Mouse (Mus musculus) intestine, postnatal 0 days (tissue): ENCODE measurements around the gene Gda. TPM values are rescaled to one million over a fixed set of nuclear protein-coding genes. Genes with fewer than 3 reads are reported as not detected.

Experiments used
- ATAC-seq: fragments of 200-750 bp; cut with Nextera tagmentation; 2 replicates; pipeline ENCODE4 v1.8.0; 2017; ENCODE audit warnings: mild to moderate bottlenecking, moderate TSS enrichment, moderate library complexity
- H3K27ac ChIP-seq: fragments of 300-500 bp; sonication (generic); 2 replicates; pipeline ENCODE4 v1.5.1; 2014; ENCODE audit warnings: mild to moderate bottlenecking, low read depth, low read length, moderate library complexity
- H3K27me3 ChIP-seq: fragments of 300-500 bp; sonication (generic); replicated peaks from 2 replicates; pipeline ENCODE4 v1.6.1; 2014; ENCODE audit warnings: low read length, mixed read lengths; ENCODE audit not compliant: control insufficient read depth, insufficient read depth
- H3K36me3 ChIP-seq: fragments of 300-500 bp; sonication (generic); 2 replicates; pipeline ENCODE4 v1.6.1; 2014; ENCODE audit warnings: mild to moderate bottlenecking, moderate library complexity; ENCODE audit not compliant: control insufficient read depth, insufficient read depth
- H3K4me1 ChIP-seq: fragments of 300-500 bp; sonication (generic); replicated peaks from 2 replicates; pipeline ENCODE4 v1.6.1; 2014; ENCODE audit warnings: antibody characterized with exemption, low read length, mixed read lengths; ENCODE audit not compliant: control insufficient read depth, insufficient read depth
- H3K4me2 ChIP-seq: fragments of 300-500 bp; sonication (generic); replicated peaks from 2 replicates; pipeline ENCODE4 v1.6.1; 2014; ENCODE audit warnings: low read depth, mild to moderate bottlenecking, moderate library complexity
- H3K4me3 ChIP-seq: fragments of 300-500 bp; sonication (generic); 2 replicates; pipeline ENCODE4 v1.5.1; 2014; ENCODE audit warnings: low read depth, low read length
- H3K9ac ChIP-seq: fragments of 300-500 bp; sonication (generic); 2 replicates; pipeline ENCODE4 v1.6.1; 2014; ENCODE audit warnings: mild to moderate bottlenecking, low read depth, low read length
- H3K9me3 ChIP-seq: fragments of 300-500 bp; sonication (generic); 2 replicates; pipeline ENCODE4 v1.6.1; 2016; ENCODE audit warnings: mixed run types; ENCODE audit not compliant: control insufficient read depth
- CTCF ChIP-seq: sonication (generic); IDR thresholded peaks from 2 replicates; pipeline ENCODE4 v1.5.1; 2016; ENCODE audit warnings: low read depth, mild to moderate bottlenecking, control low read depth, antibody characterized with exemption, moderate library complexity
- WGBS: fragments of 180-500 bp; shearing (Covaris S2); extraction: QIAGEN DNeasy Blood & Tissue Kit; methylation state at CpG from one replicate; pipeline ENCODE4 v1.1.7; 2014; 5-methylcytosine and 5-hydroxymethylcytosine counted together
- polyA plus RNA-seq: library from polyadenylated mRNA; unstranded; fragments of >200 nt; fragmentation: Nextera tagmentation; extraction: Ambion mirVana; gene quantifications from 2 replicates; pipeline ENCODE4 v1.2.1, GENCODE M21; 2015

Gda gene
- polyA plus RNA-seq, 1 experiment from 2014 or later = 37.3 TPM

DNA sequence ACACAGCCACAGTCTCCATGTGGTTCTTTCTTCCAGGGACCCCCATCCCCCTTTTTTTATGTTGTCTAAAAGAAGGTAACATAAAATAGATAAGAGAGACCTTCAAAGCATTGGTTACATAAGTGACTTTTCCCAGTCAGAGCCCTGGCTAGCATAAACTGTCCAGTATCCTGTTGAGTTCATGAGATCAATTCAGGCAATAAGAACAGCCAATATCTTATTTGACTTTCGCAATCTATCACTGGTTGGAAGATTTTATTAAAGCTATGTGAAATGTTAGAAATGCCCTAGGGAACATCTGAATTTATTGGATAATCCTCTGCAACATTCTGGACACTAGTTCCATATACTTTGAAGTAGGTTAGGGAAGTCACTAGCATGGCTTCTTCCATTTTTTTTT, 7.8 kb upstream of the Gda start:
- no peak overlapping the region for H3K4me3 ChIP-seq
- no peaks in the 10 kb centered on the region for H3K4me1 ChIP-seq
- no peak overlapping the region for H3K4me2 ChIP-seq
- no peak overlapping the region for H3K27ac ChIP-seq
- H3K9ac ChIP-seq = no peak overlapping the region
- TF ChIP-seq CTCF = no peak
- no peaks in the 10 kb centered on the region for H3K9me3 ChIP-seq
- H3K36me3 ChIP-seq = no peaks in the 10 kb centered on the region
- 87% methylated on average over 1 of the region's 1 CpGs for WGBS
- ATAC-seq = no peak
- no peaks in the 10 kb centered on the region for H3K27me3 ChIP-seq

DNA sequence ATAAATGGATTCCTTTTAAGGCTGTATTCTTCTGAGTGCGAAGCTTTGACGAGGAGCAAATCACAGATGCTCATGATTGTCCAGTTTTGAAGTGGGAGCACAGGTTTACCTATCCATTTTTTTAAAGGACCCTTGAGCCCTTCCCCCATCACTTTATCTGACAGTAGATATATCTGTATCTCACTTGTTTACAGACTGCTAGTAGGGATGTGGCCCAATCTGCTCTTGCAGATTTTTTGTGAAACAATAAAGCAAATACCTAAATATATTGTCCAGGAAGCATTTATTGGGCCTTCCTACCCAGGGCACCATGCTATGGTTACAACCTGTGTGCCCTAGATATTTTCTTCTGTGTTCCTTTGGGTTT, 6.8 kb upstream of the Gda start:
- no peaks in the 10 kb centered on the region for H3K27me3 ChIP-seq
- H3K4me3 ChIP-seq = no peak overlapping the region
- no peak overlapping the region for H3K27ac ChIP-seq
- no peak for ATAC-seq
- H3K4me1 ChIP-seq = no peaks in the 10 kb centered on the region
- H3K36me3 ChIP-seq = no peaks in the 10 kb centered on the region
- 84% methylated on average over 2 of the region's 2 CpGs for WGBS
- no peak overlapping the region for H3K4me2 ChIP-seq
- H3K9ac ChIP-seq = no peak overlapping the region
- no peak for TF ChIP-seq CTCF
- no peaks in the 10 kb centered on the region for H3K9me3 ChIP-seq

DNA sequence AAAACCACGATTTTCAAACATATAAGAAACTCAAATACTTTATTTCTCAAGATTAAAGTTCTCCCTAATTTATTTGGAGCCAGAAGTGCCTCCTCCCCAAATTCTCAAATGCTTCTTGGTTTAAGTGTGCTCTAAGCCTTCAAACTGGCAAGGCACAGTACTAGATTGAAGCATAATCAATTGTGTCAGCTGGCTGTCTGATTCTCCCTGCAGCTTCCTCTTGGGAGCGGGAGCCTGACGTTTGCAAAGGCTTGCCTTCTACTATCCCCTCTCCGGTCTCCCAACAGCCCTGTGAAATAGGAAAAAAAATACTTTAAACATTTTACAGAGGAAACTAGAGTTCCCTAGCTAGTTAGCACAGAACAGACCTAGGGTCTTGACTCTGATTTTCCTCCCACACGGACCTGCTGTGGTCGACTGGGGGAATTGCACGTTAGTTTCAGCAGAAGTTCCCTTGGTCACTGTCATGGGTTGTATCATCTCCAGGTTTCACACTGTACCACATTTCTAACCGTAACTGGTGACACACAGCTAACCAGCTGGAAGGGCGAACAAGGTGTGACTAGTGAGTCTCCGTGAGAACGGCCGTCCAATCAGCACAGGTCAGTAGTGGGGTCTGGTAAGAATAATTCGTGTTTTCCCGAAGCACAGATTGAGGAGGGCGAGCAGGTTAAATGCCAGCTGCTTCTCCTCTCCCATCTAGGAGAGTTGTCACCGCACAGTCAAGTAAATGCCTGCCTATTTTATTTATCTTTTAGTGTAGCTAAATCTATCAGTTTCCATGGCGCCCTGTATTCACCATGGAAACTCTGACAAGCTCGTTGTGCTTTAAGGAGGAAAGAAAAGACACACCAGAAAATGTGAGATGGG, 6.2 kb upstream of the Gda start:
- H3K4me3 ChIP-seq = no peak overlapping the region
- no peak overlapping the region for H3K4me2 ChIP-seq
- no peaks in the 10 kb centered on the region for H3K4me1 ChIP-seq
- no peak for ATAC-seq
- 66% methylated on average over 18 of the region's 18 CpGs for WGBS
- no peak overlapping the region for H3K27ac ChIP-seq
- no peak overlapping the region for H3K9ac ChIP-seq
- TF ChIP-seq CTCF = no peak
- H3K36me3 ChIP-seq = no peaks in the 10 kb centered on the region
- no peaks in the 10 kb centered on the region for H3K9me3 ChIP-seq
- H3K27me3 ChIP-seq = no peaks in the 10 kb centered on the region

DNA sequence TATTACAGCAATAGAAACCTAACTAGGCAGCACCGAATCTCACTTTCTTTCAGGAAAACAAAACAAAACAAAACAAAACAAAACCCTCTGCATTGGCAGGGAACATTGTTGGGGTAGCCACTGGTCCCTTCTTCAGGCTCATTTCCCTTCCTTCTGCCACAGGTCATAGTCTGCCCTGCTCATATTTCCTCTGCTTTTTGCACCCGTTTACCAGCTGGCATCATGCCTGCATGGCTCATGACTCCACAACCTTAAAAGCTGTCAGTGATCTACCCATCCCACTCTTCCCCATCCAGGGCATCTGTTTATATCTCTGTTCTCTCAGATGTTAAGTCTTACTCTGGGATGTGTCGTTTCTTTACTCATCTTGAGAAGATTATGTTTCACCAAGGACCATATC, 5.3 kb upstream of the Gda start:
- Histone ChIP-seq H3K4me2 (no peak overlapping the region), H3K9ac (no peak overlapping the region), H3K9me3 (no peaks in the 10 kb centered on the region), H3K36me3 (no peaks in the 10 kb centered on the region), H3K27me3 (no peaks in the 10 kb centered on the region), H3K4me1 (no peaks in the 10 kb centered on the region), H3K4me3 (no peak overlapping the region), H3K27ac (no peak overlapping the region)
- WGBS = 50% methylated on average over 3 of the region's 3 CpGs
- ATAC-seq = no peak
- no peak for TF ChIP-seq CTCF

GRCm38 (mm10) chr19:21477780-21478179, 4.5 kb upstream of the Gda start:
- Histone ChIP-seq H3K4me3 (no peak overlapping the region), H3K27me3 (no peaks in the 10 kb centered on the region), H3K27ac (no peak overlapping the region), H3K36me3 (no peaks in the 10 kb centered on the region), H3K9ac (no peak overlapping the region), H3K4me2 (no peak overlapping the region), H3K4me1 (no peaks in the 10 kb centered on the region), H3K9me3 (no peaks in the 10 kb centered on the region)
- 78% methylated on average over 2 of the region's 2 CpGs for WGBS
- no peak for TF ChIP-seq CTCF
- ATAC-seq = no peak

- no peaks in the 10 kb centered on the region for H3K36me3 ChIP-seq
- no peaks in the 10 kb centered on the region for H3K9me3 ChIP-seq
- H3K9ac ChIP-seq = no peak overlapping the region
- no peak for TF ChIP-seq CTCF
- peak; percentile 69 for ATAC-seq
- no peak overlapping the region for H3K4me3 ChIP-seq
- 22% methylated on average over 3 of the region's 3 CpGs for WGBS
- H3K27ac ChIP-seq = no peak overlapping the region
- no peaks in the 10 kb centered on the region for H3K4me1 ChIP-seq
- no peak overlapping the region for H3K4me2 ChIP-seq
- H3K27me3 ChIP-seq = no peaks in the 10 kb centered on the region
Measured at GRCm38 (mm10) chr19:21476782-21477181, 3.5 kb upstream of the Gda start.
